Mouse (Mus musculus) olfactory bulb, adult 2 months (tissue): ENCODE measurements at regions not wholly inside any gene's neighbourhood (a gene's known extent, or its start where the extent isn't known, plus 50 kb on each side); places are given as distances from the start of the nearest gene placed in this dataset.

Experiments
- H3K27ac ChIP-seq: fragments of 200-500 bp; 2 replicates; pipeline ENCODE4 v1.5.1; 2012; ENCODE audit warnings: low read depth, low read length; ENCODE audit not compliant: insufficient read depth
- H3K4me1 ChIP-seq: fragments of 200-500 bp; 2 replicates; pipeline ENCODE4 v1.6.1; 2012; ENCODE audit warnings: low read length; ENCODE audit not compliant: control insufficient read depth, insufficient read depth
- H3K4me3 ChIP-seq: fragments of 200-500 bp; 2 replicates; pipeline ENCODE4 v1.5.1; 2012; ENCODE audit warnings: mild to moderate bottlenecking, low read depth, low read length, moderate library complexity; ENCODE audit not compliant: insufficient read depth
- CTCF ChIP-seq: fragments of 200-500 bp; IDR thresholded peaks from 2 replicates; pipeline ENCODE4 v1.5.1; 2012; ENCODE audit warnings: low read depth, mild to moderate bottlenecking, low read length, moderate library complexity; ENCODE audit not compliant: insufficient read depth
- POLR2A ChIP-seq: fragments of 200-500 bp; IDR thresholded peaks from 2 replicates; pipeline ENCODE4 v1.6.1; 2012; ENCODE audit warnings: mild to moderate bottlenecking, low read depth, low read length, moderate library complexity; ENCODE audit not compliant: insufficient read depth
- WGBS: fragments of 180-500 bp; shearing (Covaris S2); methylation state at CpG from one replicate; pipeline ENCODE4 v1.1.7; 2018; 5-methylcytosine and 5-hydroxymethylcytosine counted together

GRCm38 (mm10) chr15:61540753-61541421 lies 618.1 kb upstream of the A1bg start:
- no peaks in the 10 kb centered on the region for H3K4me1 ChIP-seq
- 83% methylated on average over 10 of the region's 10 CpGs for WGBS
- H3K4me3 ChIP-seq = no peak overlapping the region
- H3K27ac ChIP-seq = no peak overlapping the region
- TF ChIP-seq CTCF = no peak
- TF ChIP-seq POLR2A = no peak

- no peak overlapping the region for H3K4me3 ChIP-seq
- TF ChIP-seq CTCF = no peak
- no peak for TF ChIP-seq POLR2A
- WGBS = 75% methylated on average over 5 of the region's 5 CpGs
- no peak overlapping the region for H3K27ac ChIP-seq
- no peaks in the 10 kb centered on the region for H3K4me1 ChIP-seq
Measured at GRCm38 (mm10) chr15:61538930-61539329, 616.1 kb upstream of the A1bg start.

- H3K27ac ChIP-seq = no peak overlapping the region
- H3K4me3 ChIP-seq = no peak overlapping the region
- WGBS = 74% methylated on average over 4 of the region's 4 CpGs
- TF ChIP-seq CTCF (no peak), POLR2A (no peak)
- H3K4me1 ChIP-seq = no peaks in the 10 kb centered on the region
Measured at GRCm38 (mm10) chr15:61538169-61538755, 615.5 kb upstream of the A1bg start.

- H3K4me3 ChIP-seq = no peak overlapping the region
- TF ChIP-seq POLR2A (no peak), CTCF (no peak)
- H3K4me1 ChIP-seq = no peaks in the 10 kb centered on the region
- WGBS = 93% methylated on average over 2 of the region's 2 CpGs
- no peak overlapping the region for H3K27ac ChIP-seq
Measured at GRCm38 (mm10) chr15:61536332-61536716, 613.5 kb upstream of the A1bg start.

GRCm38 (mm10) chr15:61535644-61536331 lies 613.0 kb upstream of the A1bg start:
- Histone ChIP-seq H3K27ac (no peak overlapping the region), H3K4me1 (no peaks in the 10 kb centered on the region), H3K4me3 (no peak overlapping the region)
- 52% methylated on average over 6 of the region's 6 CpGs for WGBS
- no peak for TF ChIP-seq CTCF
- TF ChIP-seq POLR2A = no peak

- TF ChIP-seq POLR2A (no peak), CTCF (no peak)
- WGBS = 72% methylated on average over 6 of the region's 6 CpGs
- H3K4me3 ChIP-seq = no peak overlapping the region
- no peaks in the 10 kb centered on the region for H3K4me1 ChIP-seq
- no peak overlapping the region for H3K27ac ChIP-seq
Measured at GRCm38 (mm10) chr15:61535180-61535579, 612.4 kb upstream of the A1bg start.

- no peak for TF ChIP-seq POLR2A
- Histone ChIP-seq H3K4me1 (no peaks in the 10 kb centered on the region), H3K27ac (no peak overlapping the region), H3K4me3 (no peak overlapping the region)
- WGBS = 71% methylated on average over 7 of the region's 7 CpGs
Measured at GRCm38 (mm10) chr15:61532808-61533207, 610.0 kb upstream of the A1bg start.

GRCm38 (mm10) chr15:61532040-61532439 lies 609.2 kb upstream of the A1bg start:
- no peak for TF ChIP-seq POLR2A
- TF ChIP-seq CTCF = no peak
- H3K4me1 ChIP-seq = no peaks in the 10 kb centered on the region
- H3K4me3 ChIP-seq = no peak overlapping the region
- H3K27ac ChIP-seq = no peak overlapping the region
- WGBS = 91% methylated on average over 2 of the region's 2 CpGs

- Histone ChIP-seq H3K4me1 (no peaks in the 10 kb centered on the region), H3K27ac (no peak overlapping the region), H3K4me3 (no peak overlapping the region)
- no peak for TF ChIP-seq CTCF
- no peak for TF ChIP-seq POLR2A
- 40% methylated on average over 2 of the region's 2 CpGs for WGBS
Measured at GRCm38 (mm10) chr15:61523036-61523435, 600.2 kb upstream of the A1bg start.
